Mouse (Mus musculus) ES-E14 (cell line): ENCODE data around the gene Ncoa5.

Experiments used
- CHD2 ChIP-seq: IDR thresholded peaks from 2 replicates; pipeline ENCODE4 v1.6.1; 2014; ENCODE audit warnings: mild to moderate bottlenecking, low read depth, low read length, inconsistent platforms
- HCFC1 ChIP-seq: IDR thresholded peaks from 2 replicates; pipeline ENCODE4 v1.6.1; 2012; ENCODE audit warnings: low read length, inconsistent platforms, borderline replicate concordance; ENCODE audit not compliant: insufficient read depth
- MAFK ChIP-seq: IDR thresholded peaks from 2 replicates; pipeline ENCODE4 v1.6.1; 2014; ENCODE audit warnings: mild to moderate bottlenecking, low read depth, low read length, inconsistent platforms; ENCODE audit not compliant: insufficient read depth
- ZC3H11A ChIP-seq: IDR thresholded peaks from 2 replicates; pipeline ENCODE4 v1.6.1; 2012; ENCODE audit warnings: low read depth, mild to moderate bottlenecking, inconsistent platforms, low read length, borderline replicate concordance
- ZNF384 ChIP-seq: IDR thresholded peaks from 2 replicates; pipeline ENCODE4 v1.6.1; 2012; ENCODE audit warnings: low read depth, low read length, inconsistent platforms

- TF ChIP-seq ZNF384 (no peak), HCFC1 (peak; percentile 46; the same call in 1 of the 2 replicates), ZC3H11A (no peak), CHD2 (no peak), MAFK (no peak)
These were observed 66.2 kb downstream of the Ncoa5 start for GRCm38 (mm10) chr2:164968451-164968851.
